Mouse (Mus musculus) small intestine, adult 2 months (tissue): ENCODE data around the gene Trpc5.

Source experiments
- CTCF ChIP-seq: fragments of 200-500 bp; IDR thresholded peaks from 2 replicates; pipeline ENCODE4 v1.5.1; 2012; ENCODE audit warnings: low read depth, mild to moderate bottlenecking, control low read depth, inconsistent platforms, low read length, moderate library complexity, mixed read lengths; ENCODE audit not compliant: insufficient replicate concordance, insufficient read length; ENCODE audit errors: extremely low read depth
- POLR2A ChIP-seq: fragments of 200-500 bp; IDR thresholded peaks from 2 replicates; pipeline ENCODE4 v1.6.1; 2012; ENCODE audit warnings: low read depth, mild to moderate bottlenecking, control low read depth, inconsistent platforms, low read length, moderate library complexity

GRCm38 (mm10) chrX:144526042-144526441, 161.9 kb downstream of the Trpc5 start:
- TF ChIP-seq CTCF (no peak), POLR2A (no peak)
